Mouse (Mus musculus) forebrain, embryonic 16.5 days (tissue): ENCODE data around the gene Sox6. TPM values are rescaled to one million over a fixed set of nuclear protein-coding genes. Genes with fewer than 3 reads are reported as not detected.

Experiments used
- ATAC-seq: fragments of 200-750 bp; cut with Nextera tagmentation; 2 replicates; pipeline ENCODE4 v1.8.0; 2017; ENCODE audit warnings: mild to moderate bottlenecking, moderate library complexity
- H3K27ac ChIP-seq: fragments of 300-500 bp; sonication (generic); 2 replicates; pipeline ENCODE4 v1.5.1; 2014; ENCODE audit warnings: low read length, control low read depth
- H3K27me3 ChIP-seq: fragments of 300-500 bp; sonication (generic); replicated peaks from 2 replicates; pipeline ENCODE4 v1.6.1; 2014; ENCODE audit warnings: low read length; ENCODE audit not compliant: control insufficient read depth, insufficient read depth
- H3K36me3 ChIP-seq: fragments of 300-500 bp; sonication (generic); 2 replicates; pipeline ENCODE4 v1.6.1; 2014; ENCODE audit not compliant: control insufficient read depth, insufficient read depth
- H3K4me1 ChIP-seq: fragments of 300-500 bp; sonication (generic); replicated peaks from 2 replicates; pipeline ENCODE4 v1.6.1; 2014; ENCODE audit warnings: low read length; ENCODE audit not compliant: control insufficient read depth, insufficient read depth
- H3K4me2 ChIP-seq: fragments of 300-500 bp; sonication (generic); 2 replicates; pipeline ENCODE4 v1.6.1; 2014; ENCODE audit warnings: mild to moderate bottlenecking, low read length, control low read depth
- H3K4me3 ChIP-seq: fragments of 300-500 bp; sonication (generic); replicated peaks from 2 replicates; pipeline ENCODE4 v1.5.1; 2014; ENCODE audit warnings: mild to moderate bottlenecking, low read length, control low read depth
- H3K9ac ChIP-seq: fragments of 300-500 bp; sonication (generic); replicated peaks from 2 replicates; pipeline ENCODE4 v1.6.1; 2014; ENCODE audit warnings: low read depth, low read length, control low read depth
- H3K9me3 ChIP-seq: fragments of 300-500 bp; sonication (generic); 2 replicates; pipeline ENCODE4 v1.6.1; 2016; ENCODE audit warnings: low read length; ENCODE audit not compliant: control insufficient read depth
- WGBS: fragments of 180-500 bp; shearing (Covaris S2); extraction: QIAGEN DNeasy Blood & Tissue Kit; methylation state at CpG from one replicate; pipeline ENCODE4 v1.1.7; 2014; 5-methylcytosine and 5-hydroxymethylcytosine counted together
- polyA plus RNA-seq: library from polyadenylated mRNA; unstranded; fragments of >200 nt; fragmentation: Nextera tagmentation; extraction: Ambion mirVana; gene quantifications from 2 replicates; pipeline ENCODE4 v1.2.1, GENCODE M21; 2015

Gene Sox6
- polyA plus RNA-seq, 1 experiment from 2014 or later = 96.5 TPM

- Histone ChIP-seq H3K36me3 (no peaks in the 10 kb centered on the region), H3K27ac (no peak overlapping the region), H3K4me3 (peak overlapping the region; percentile 51), H3K4me1 (peaks cover 54% of the 10 kb centered on the region), H3K9me3 (no peaks in the 10 kb centered on the region), H3K27me3 (peaks cover 35% of the 10 kb centered on the region), H3K9ac (no peak overlapping the region), H3K4me2 (peak overlapping the region; percentile 94)
- no peak for ATAC-seq
- WGBS = 48% methylated on average over 4 of the region's 4 CpGs
These were observed 3.1 kb downstream of the Sox6 start for GRCm38 (mm10) chr7:116035504-116035903.

GRCm38 (mm10) chr7:116034282-116034758 is 4.3 kb downstream of the Sox6 start:
- under 1% methylated on average over 25 of the region's 25 CpGs for WGBS
- Histone ChIP-seq H3K27me3 (peaks cover 34% of the 10 kb centered on the region), H3K36me3 (no peaks in the 10 kb centered on the region), H3K9ac (peak overlapping the region; percentile 71), H3K27ac (peak overlapping the region; percentile 89), H3K4me3 (peak overlapping the region; percentile 51), H3K4me1 (peaks cover 58% of the 10 kb centered on the region), H3K4me2 (peak overlapping the region; percentile 94), H3K9me3 (no peaks in the 10 kb centered on the region)
- peak; percentile 59 for ATAC-seq

- WGBS = under 1% methylated on average over 48 of the region's 54 CpGs
- H3K27ac ChIP-seq = peak overlapping the region; percentile 89
- peaks cover 34% of the 10 kb centered on the region for H3K27me3 ChIP-seq
- peak overlapping the region; percentile 71 for H3K9ac ChIP-seq
- H3K4me1 ChIP-seq = peaks cover 55% of the 10 kb centered on the region
- no peaks in the 10 kb centered on the region for H3K9me3 ChIP-seq
- no peaks in the 10 kb centered on the region for H3K36me3 ChIP-seq
- H3K4me2 ChIP-seq = peak overlapping the region; percentile 94
- ATAC-seq = peak; percentile 49
- H3K4me3 ChIP-seq = peak overlapping the region; percentile 51
These were observed 5.0 kb downstream of the Sox6 start for GRCm38 (mm10) chr7:116033371-116034241.

GRCm38 (mm10) chr7:116032596-116033307 is 5.8 kb downstream of the Sox6 start:
- peak; percentile 19 for ATAC-seq
- peak overlapping the region; percentile 78 for H3K27ac ChIP-seq
- H3K27me3 ChIP-seq = peaks cover 27% of the 10 kb centered on the region
- H3K4me1 ChIP-seq = peaks cover 48% of the 10 kb centered on the region
- peak overlapping the region; percentile 94 for H3K4me2 ChIP-seq
- WGBS = 1% methylated on average over 11 of the region's 11 CpGs
- no peaks in the 10 kb centered on the region for H3K9me3 ChIP-seq
- peak overlapping the region; percentile 51 for H3K4me3 ChIP-seq
- peak overlapping the region; percentile 66 for H3K9ac ChIP-seq
- H3K36me3 ChIP-seq = no peaks in the 10 kb centered on the region

GRCm38 (mm10) chr7:116031718-116032595 is 6.6 kb downstream of the Sox6 start:
- peak overlapping the region; percentile 66 for H3K9ac ChIP-seq
- peak overlapping the region; percentile 51 for H3K4me3 ChIP-seq
- H3K36me3 ChIP-seq = no peaks in the 10 kb centered on the region
- H3K4me2 ChIP-seq = peak overlapping the region; percentile 79
- peaks cover 48% of the 10 kb centered on the region for H3K4me1 ChIP-seq
- H3K9me3 ChIP-seq = no peaks in the 10 kb centered on the region
- WGBS = under 1% methylated on average over 64 of the region's 65 CpGs
- peak; percentile 24 for ATAC-seq
- peak overlapping the region; percentile 78 for H3K27ac ChIP-seq
- H3K27me3 ChIP-seq = peaks cover 21% of the 10 kb centered on the region; the same call in 1 of the 2 replicates

GRCm38 (mm10) chr7:116031388-116031717 is 7.2 kb downstream of the Sox6 start:
- peaks cover 48% of the 10 kb centered on the region for H3K4me1 ChIP-seq
- no peak for ATAC-seq
- under 1% methylated on average over 14 of the region's 14 CpGs for WGBS

GRCm38 (mm10) chr7:116030597-116031387 is 7.8 kb downstream of the Sox6 start:
- Histone ChIP-seq H3K4me3 (peak overlapping the region; percentile 51), H3K9ac (peak overlapping the region; percentile 66), H3K4me1 (peaks cover 48% of the 10 kb centered on the region), H3K4me2 (peak overlapping the region; percentile 79), H3K9me3 (no peaks in the 10 kb centered on the region), H3K36me3 (no peaks in the 10 kb centered on the region), H3K27me3 (peaks cover 9% of the 10 kb centered on the region; the same call in 1 of the 2 replicates), H3K27ac (peak overlapping the region; percentile 78)
- ATAC-seq = 0 out of 2 replicates have a peak, but pooled peaks have one; percentile 25
- WGBS = 4% methylated on average over 26 of the region's 26 CpGs

More at GRCm38 (mm10) chr7:116031388-116031717, 7.2 kb downstream of the Sox6 start:
- H3K9ac ChIP-seq = peak overlapping the region; percentile 66
- H3K9me3 ChIP-seq = no peaks in the 10 kb centered on the region
- H3K4me3 ChIP-seq = peak overlapping the region; percentile 51
- H3K27ac ChIP-seq = peak overlapping the region; percentile 78
- H3K36me3 ChIP-seq = no peaks in the 10 kb centered on the region
- peaks cover 15% of the 10 kb centered on the region; the same call in 1 of the 2 replicates for H3K27me3 ChIP-seq
- peak overlapping the region; percentile 79 for H3K4me2 ChIP-seq

GRCm38 (mm10) chr7:116029991-116030390 is 8.6 kb downstream of the Sox6 start:
- H3K4me3 ChIP-seq = peak overlapping the region; percentile 51
- H3K9ac ChIP-seq = peak overlapping the region; percentile 66
- H3K9me3 ChIP-seq = no peaks in the 10 kb centered on the region
- no peak for ATAC-seq
- H3K27me3 ChIP-seq = 0 out of 2 replicates have a peak, but pooled peaks cover 4% of the 10 kb centered on the region
- peak overlapping the region; percentile 79 for H3K4me2 ChIP-seq
- peak overlapping the region; percentile 78 for H3K27ac ChIP-seq
- no peaks in the 10 kb centered on the region for H3K36me3 ChIP-seq
- peaks cover 45% of the 10 kb centered on the region for H3K4me1 ChIP-seq
- 15% methylated on average over 3 of the region's 3 CpGs for WGBS
